ENCODE assay signal across 13 mouse cellular contexts in the genomic region with DNA sequence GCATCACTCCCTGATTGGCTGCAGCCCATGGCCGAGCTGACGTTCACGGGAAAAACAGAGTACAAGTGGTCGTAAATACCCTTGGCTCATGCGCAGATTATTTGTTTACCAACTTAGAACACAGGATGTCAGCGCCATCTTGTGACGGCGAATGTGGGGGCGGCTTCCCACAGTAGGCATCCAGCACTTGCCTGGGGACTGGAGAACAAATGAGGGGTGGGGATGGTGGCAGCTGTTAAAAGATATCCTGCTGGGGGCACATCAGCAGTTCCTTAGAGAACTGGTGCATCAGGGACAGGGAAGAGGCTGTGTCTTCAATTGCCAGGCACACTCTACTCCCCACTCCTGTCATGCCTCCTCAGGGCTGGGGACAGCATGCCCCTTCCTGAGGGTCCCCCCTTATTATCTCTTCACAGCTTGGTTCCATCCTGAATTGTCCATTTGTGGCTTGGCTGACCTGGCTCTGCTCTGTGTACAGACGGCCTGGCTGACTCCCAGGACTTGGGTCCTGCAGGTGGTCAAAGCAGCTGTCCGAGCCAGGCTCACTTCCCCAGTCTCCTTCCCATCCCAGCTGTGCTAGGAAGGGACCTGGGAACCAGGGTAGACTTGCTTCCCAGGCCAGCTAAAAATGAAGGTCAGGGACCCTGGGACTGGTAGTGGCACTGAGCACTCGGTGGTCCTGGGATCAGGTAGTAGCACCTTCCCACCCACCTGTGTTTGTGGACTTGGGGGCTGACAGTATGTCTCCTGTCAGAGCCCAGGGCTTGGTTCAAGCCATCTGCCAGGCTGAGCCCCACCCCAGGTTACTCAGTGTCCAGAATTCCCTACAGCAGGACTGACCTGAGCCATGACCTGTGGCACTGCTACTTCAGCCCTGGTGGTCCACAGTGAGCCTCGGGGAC. TPM values are rescaled to one million over a fixed set of nuclear protein-coding genes. Genes with fewer than 3 reads are reported as not detected.
DNase-seq lines count a peak whose midpoint lies in the region; ATAC-seq and TF ChIP-seq lines count a peak whose summit lies in the region.
"Had no signal": no experiment of that assay in that cellular context is flagged by ENCODE, and none has a peak within 500 bp of the region (broad histone marks: within the 10 kb centered on the region; RNA-seq: fewer than 3 reads in every experiment).

No protein-coding gene starts in this region.

- DNase-seq in hindbrain, embryonic 11.5 days (ENCODE audit: low spot score): no peak
- no peak for DNase-seq in neural tube, embryonic 10.5 days (ENCODE audit: extremely low spot score, low spot score)
- DNase-seq in cerebellum, adult 9-11 months: peak; percentile 85
- DNase-seq in ovary, postnatal 10 days (ENCODE audit: low spot score): no peak
- DNase-seq: kidney, adult 8-10 months; spleen, adult 18-20 months had no signal

- 0 out of 2 replicates have a peak, but pooled peaks have one; percentile 28 for ATAC-seq in hindbrain, embryonic 13.5 days (ENCODE audit: low FRiP score)
- ATAC-seq in hindbrain, embryonic 11.5 days (ENCODE audit: low FRiP score): no peak
- ATAC-seq in neural tube, embryonic 14.5 days (ENCODE audit: low read depth): peak; percentile 56

- H3K4me2 ChIP-seq in hindbrain, embryonic 13.5 days: no peak overlapping the region
- H3K4me2 ChIP-seq in hindbrain, embryonic 11.5 days (replicated peaks; ENCODE audit: low read depth, low read length): no peak overlapping the region
- H3K4me2 ChIP-seq in neural tube, embryonic 14.5 days (ENCODE audit: low read depth, low read length): no peak overlapping the region
- H3K4me2 ChIP-seq: limb, embryonic 15.5 days; lung, embryonic 15.5 days; midbrain, embryonic 12.5 days had no signal

- H3K9ac ChIP-seq in hindbrain, embryonic 13.5 days: no peak overlapping the region
- no peak overlapping the region for H3K9ac ChIP-seq in hindbrain, embryonic 11.5 days (ENCODE audit: low read depth, low read length)
- no peak overlapping the region for H3K9ac ChIP-seq in neural tube, embryonic 14.5 days (replicated peaks; ENCODE audit: low read depth, low read length)
- H3K9ac ChIP-seq: limb, embryonic 15.5 days; lung, embryonic 15.5 days; midbrain, embryonic 12.5 days had no signal

- no peak for TF ChIP-seq CTCF in olfactory bulb, adult 2 months (IDR thresholded peaks at IDR 0.05; ENCODE audit: insufficient read depth, low read depth, low read length)

- no peak for TF ChIP-seq POLR2A in olfactory bulb, adult 2 months (IDR thresholded peaks at IDR 0.05; ENCODE audit: insufficient read depth, low read depth, low read length)

- no peaks in the 10 kb centered on the region for H3K9me3 ChIP-seq in hindbrain, embryonic 13.5 days
- no peaks in the 10 kb centered on the region for H3K9me3 ChIP-seq in hindbrain, embryonic 11.5 days (ENCODE audit: control insufficient read depth, low read length)
- no peaks in the 10 kb centered on the region for H3K9me3 ChIP-seq in neural tube, embryonic 14.5 days (ENCODE audit: control insufficient read depth, low read length)
- H3K9me3 ChIP-seq: heart, embryonic 10.5 days; limb, embryonic 15.5 days; lung, embryonic 15.5 days; midbrain, embryonic 12.5 days had no signal

- no peak overlapping the region for H3K27ac ChIP-seq in hindbrain, embryonic 13.5 days
- H3K27ac ChIP-seq in hindbrain, embryonic 11.5 days (ENCODE audit: low read depth, low read length): no peak overlapping the region
- H3K27ac ChIP-seq in neural tube, embryonic 14.5 days (ENCODE audit: low read depth, low read length): no peak overlapping the region
- H3K27ac ChIP-seq in olfactory bulb, adult 2 months (ENCODE audit: insufficient read depth, low read depth, low read length): peak overlapping the region; percentile 92
- H3K27ac ChIP-seq: heart, embryonic 10.5 days; limb, embryonic 15.5 days; lung, embryonic 15.5 days; midbrain, embryonic 12.5 days had no signal

- peaks cover 53% of the 10 kb centered on the region for H3K36me3 ChIP-seq in hindbrain, embryonic 13.5 days
- H3K36me3 ChIP-seq in hindbrain, embryonic 11.5 days (ENCODE audit: control insufficient read depth, insufficient read depth, low read length): peaks cover 11% of the 10 kb centered on the region
- peaks cover 45% of the 10 kb centered on the region for H3K36me3 ChIP-seq in neural tube, embryonic 14.5 days (ENCODE audit: control insufficient read depth, insufficient read depth, low read length)

- H3K27me3 ChIP-seq in hindbrain, embryonic 13.5 days: no peaks in the 10 kb centered on the region
- H3K27me3 ChIP-seq in hindbrain, embryonic 11.5 days (ENCODE audit: control insufficient read depth, insufficient read depth, low read length): no peaks in the 10 kb centered on the region
- H3K27me3 ChIP-seq in neural tube, embryonic 14.5 days (ENCODE audit: control insufficient read depth, insufficient read depth, low read length): no peaks in the 10 kb centered on the region
- H3K27me3 ChIP-seq: limb, embryonic 15.5 days; lung, embryonic 15.5 days; midbrain, embryonic 12.5 days had no signal

- no peaks in the 10 kb centered on the region for H3K4me1 ChIP-seq in hindbrain, embryonic 13.5 days (replicated peaks)
- no peaks in the 10 kb centered on the region for H3K4me1 ChIP-seq in hindbrain, embryonic 11.5 days (replicated peaks; ENCODE audit: control insufficient read depth, insufficient read depth, low read length)
- no peaks in the 10 kb centered on the region for H3K4me1 ChIP-seq in neural tube, embryonic 14.5 days (ENCODE audit: control insufficient read depth, insufficient read depth, low read length)
- H3K4me1 ChIP-seq in olfactory bulb, adult 2 months (ENCODE audit: control insufficient read depth, insufficient read depth, low read length): peaks cover 44% of the 10 kb centered on the region
- H3K4me1 ChIP-seq: midbrain, embryonic 12.5 days had no signal

- H3K4me3 ChIP-seq in hindbrain, embryonic 13.5 days: no peak overlapping the region
- H3K4me3 ChIP-seq in hindbrain, embryonic 11.5 days (ENCODE audit: low read depth, low read length): no peak overlapping the region
- no peak overlapping the region for H3K4me3 ChIP-seq in neural tube, embryonic 14.5 days (ENCODE audit: low read depth, low read length)
- H3K4me3 ChIP-seq in olfactory bulb, adult 2 months (ENCODE audit: insufficient read depth, low read depth, low read length): peak overlapping the region; percentile 10; the same call in 1 of the 2 replicates
- H3K4me3 ChIP-seq: heart, embryonic 10.5 days; limb, embryonic 15.5 days; lung, embryonic 15.5 days; midbrain, embryonic 12.5 days had no signal

- 74% methylated on average over 9 of the region's 13 CpGs for WGBS in hindbrain, embryonic 13.5 days
- WGBS in hindbrain, embryonic 11.5 days: 77% methylated on average over 8 of the region's 13 CpGs
- WGBS in neural tube, embryonic 14.5 days: 71% methylated on average over 8 of the region's 13 CpGs
- 32% methylated on average over 9 of the region's 13 CpGs for WGBS in olfactory bulb, adult 2 months

RNA-seq across cellular contexts. Expression of gene Dnlz, which starts 13.4 kb away (rescaled TPM):
- 29.0 and 29.6 TPM in 2 replicates for polyA plus RNA-seq in hindbrain, embryonic 13.5 days (2015; fragmentation: Nextera tagmentation; extraction: Ambion mirVana)
- 27.3 and 29.6 TPM in 2 replicates for polyA plus RNA-seq in hindbrain, embryonic 11.5 days (2014; fragmentation: Nextera tagmentation; extraction: Ambion mirVana)
- polyA plus RNA-seq in neural tube, embryonic 14.5 days (2014; fragmentation: Nextera tagmentation; extraction: Ambion mirVana): 26.6 and 31.0 TPM in 2 replicates
- not detected in 2 replicates for polyA plus RNA-seq in olfactory bulb, adult 2 months (2012; ENCODE audit: insufficient read depth, insufficient read length, low replicate concordance, missing spikeins)

RNA-seq across cellular contexts. Expression of gene Card9, which starts 22.2 kb away (rescaled TPM):
- 1.3 and 1.6 TPM in 2 replicates for polyA plus RNA-seq in hindbrain, embryonic 13.5 days (2015; fragmentation: Nextera tagmentation; extraction: Ambion mirVana)
- polyA plus RNA-seq in hindbrain, embryonic 11.5 days (2014; fragmentation: Nextera tagmentation; extraction: Ambion mirVana): 0.21 and 0.36 TPM in 2 replicates
- 1.5 and 1.7 TPM in 2 replicates for polyA plus RNA-seq in neural tube, embryonic 14.5 days (2014; fragmentation: Nextera tagmentation; extraction: Ambion mirVana)
- polyA plus RNA-seq in olfactory bulb, adult 2 months (2012; ENCODE audit: insufficient read depth, insufficient read length, low replicate concordance, missing spikeins): not detected in 2 replicates

RNA-seq across cellular contexts. Expression of gene Gpsm1, which starts 23.2 kb away (rescaled TPM):
- 149 and 165 TPM in 2 replicates for polyA plus RNA-seq in hindbrain, embryonic 13.5 days (2015; fragmentation: Nextera tagmentation; extraction: Ambion mirVana)
- 46.9 and 48.5 TPM in 2 replicates for polyA plus RNA-seq in hindbrain, embryonic 11.5 days (2014; fragmentation: Nextera tagmentation; extraction: Ambion mirVana)
- polyA plus RNA-seq in neural tube, embryonic 14.5 days (2014; fragmentation: Nextera tagmentation; extraction: Ambion mirVana): 92.0 and 94.8 TPM in 2 replicates
- 357 TPM in 1 of 2 replicates, not detected in the other for polyA plus RNA-seq in olfactory bulb, adult 2 months (2012; ENCODE audit: insufficient read depth, insufficient read length, low replicate concordance, missing spikeins)

RNA-seq across cellular contexts. Expression of gene Snapc4, which starts 41.9 kb away (rescaled TPM):
- polyA plus RNA-seq in hindbrain, embryonic 13.5 days (2015; fragmentation: Nextera tagmentation; extraction: Ambion mirVana): 27.8 and 35.2 TPM in 2 replicates
- polyA plus RNA-seq in hindbrain, embryonic 11.5 days (2014; fragmentation: Nextera tagmentation; extraction: Ambion mirVana): 22.1 and 23.6 TPM in 2 replicates
- 30.9 and 32.4 TPM in 2 replicates for polyA plus RNA-seq in neural tube, embryonic 14.5 days (2014; fragmentation: Nextera tagmentation; extraction: Ambion mirVana)
- not detected in 2 replicates for polyA plus RNA-seq in olfactory bulb, adult 2 months (2012; ENCODE audit: insufficient read depth, insufficient read length, low replicate concordance, missing spikeins)

RNA-seq across cellular contexts. Expression of gene Ccdc187, which starts 44.2 kb away (rescaled TPM):
- 0.18 and 0.23 TPM in 2 replicates for polyA plus RNA-seq in hindbrain, embryonic 13.5 days (2015; fragmentation: Nextera tagmentation; extraction: Ambion mirVana)
- 0.07 and 0.19 TPM in 2 replicates for polyA plus RNA-seq in hindbrain, embryonic 11.5 days (2014; fragmentation: Nextera tagmentation; extraction: Ambion mirVana)
- polyA plus RNA-seq in neural tube, embryonic 14.5 days (2014; fragmentation: Nextera tagmentation; extraction: Ambion mirVana): 0.08 TPM in 1 of 2 replicates, not detected in the other
- not detected in 2 replicates for polyA plus RNA-seq in olfactory bulb, adult 2 months (2012; ENCODE audit: insufficient read depth, insufficient read length, low replicate concordance, missing spikeins)
- polyA plus RNA-seq: heart, embryonic 10.5 days had no signal

Comparison
In these comparisons a context has a peak if more than half of its experiments do, and no peak if none do; other contexts are left out.
1. RNA of gene Dnlz, which starts 13.4 kb away (polyA plus RNA-seq): 29.0 to 29.6 TPM in hindbrain, embryonic 13.5 days, 27.3 to 29.6 TPM in hindbrain, embryonic 11.5 days and 26.6 to 31.0 TPM in neural tube, embryonic 14.5 days; not detected in olfactory bulb, adult 2 months; every median in the first group is over 10 times any median in the second.